Mouse (Mus musculus): ENCODE results near the gene Hacd3.
"Not testable (repeated sequence)": the region's sequence is repeated elsewhere in the genome, so short reads cannot be mapped to it uniquely, and the experiment has no call there.

The Hacd3 gene

DNA sequence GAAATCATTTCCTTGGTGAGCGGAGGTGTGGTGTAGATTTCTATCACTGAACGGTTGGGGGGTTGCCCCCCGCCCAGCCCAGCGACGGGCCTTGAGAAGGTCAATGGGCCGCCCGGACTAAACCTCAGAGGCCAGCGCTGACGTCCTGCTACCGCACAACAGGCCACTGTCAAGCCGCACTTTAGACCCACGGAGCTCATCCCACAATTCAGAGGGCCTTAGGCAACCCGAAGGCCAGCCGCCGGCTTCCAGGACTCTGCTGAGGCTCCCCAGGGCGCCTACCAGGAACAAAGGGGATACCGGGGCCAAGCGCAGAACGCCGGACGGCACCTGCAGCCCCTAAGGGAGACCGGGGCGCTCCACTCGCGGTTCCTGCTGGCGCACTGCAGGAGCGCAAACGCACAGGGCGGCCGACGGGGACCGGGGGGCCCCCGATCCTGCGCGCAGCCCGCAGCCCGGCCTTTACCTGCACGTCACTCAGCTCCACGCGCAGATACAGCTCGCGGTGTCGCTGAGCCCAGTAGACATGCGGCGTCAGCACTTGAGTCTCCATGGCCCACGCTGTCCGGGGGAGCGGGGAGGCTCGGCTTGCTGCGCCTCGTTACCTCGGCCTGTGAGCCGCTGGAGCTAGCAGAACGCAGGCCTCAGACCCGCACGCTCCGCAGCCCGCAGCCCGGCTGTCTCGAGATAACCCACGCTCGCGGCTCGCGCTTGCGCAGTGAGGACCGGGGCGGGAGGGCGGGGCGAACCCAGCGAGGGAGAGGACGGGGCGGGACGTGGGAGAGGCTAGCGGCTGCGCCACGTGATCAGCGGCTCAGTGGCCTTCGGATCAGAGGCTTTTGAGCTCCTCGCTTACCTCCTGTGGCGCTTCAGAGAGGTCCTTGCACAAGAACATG, at the start of gene Hacd3:
Gene Hacd3, minus strand, starts transcription at position 703 of the 896 bp plus-strand sequence.
- peak; percentile 79 for DNase-seq (ENCODE audit: low spot score)

DNA sequence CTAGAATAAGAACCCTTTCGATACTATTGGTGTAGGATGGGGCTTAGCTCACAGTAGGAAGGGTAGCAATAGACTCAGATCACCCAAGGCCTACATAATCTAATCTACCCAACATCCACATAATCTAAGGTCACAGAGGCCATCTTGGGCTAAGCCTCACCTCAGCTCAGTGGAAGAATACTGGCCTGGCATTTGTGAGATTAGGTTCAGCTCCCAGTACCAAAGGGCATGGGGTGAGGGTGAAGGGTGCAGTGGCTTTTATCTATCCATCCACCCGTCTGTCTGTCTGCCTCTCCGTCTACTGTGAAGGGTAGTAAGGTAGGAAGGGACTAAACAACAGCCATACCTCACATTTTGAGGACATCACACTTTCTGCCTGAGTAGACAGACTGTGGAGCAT, 49.1 kb upstream of the Hacd3 start:
- DNase-seq (ENCODE audit: low spot score) = no peak

DNA sequence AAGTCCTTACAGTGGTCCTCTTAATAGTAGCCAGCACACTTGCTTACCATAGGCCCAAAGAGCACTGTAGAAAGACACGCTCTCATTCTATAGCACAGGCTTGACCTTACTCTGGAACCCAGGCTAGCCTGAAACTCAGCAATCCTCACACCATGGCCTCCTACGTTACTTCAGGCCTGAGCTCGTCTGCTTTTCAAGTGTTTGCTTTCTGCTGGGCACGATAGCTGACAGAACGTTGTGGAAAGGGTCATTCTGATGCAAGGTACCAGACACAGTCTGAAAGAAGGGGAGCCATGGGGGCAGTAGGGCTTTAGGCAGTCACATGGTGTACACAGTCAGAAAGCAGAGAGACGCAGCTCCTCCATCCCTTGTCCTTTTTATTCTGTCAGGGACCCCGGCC, 42.8 kb upstream of the Hacd3 start:
- no peak for DNase-seq (ENCODE audit: low spot score)

DNA sequence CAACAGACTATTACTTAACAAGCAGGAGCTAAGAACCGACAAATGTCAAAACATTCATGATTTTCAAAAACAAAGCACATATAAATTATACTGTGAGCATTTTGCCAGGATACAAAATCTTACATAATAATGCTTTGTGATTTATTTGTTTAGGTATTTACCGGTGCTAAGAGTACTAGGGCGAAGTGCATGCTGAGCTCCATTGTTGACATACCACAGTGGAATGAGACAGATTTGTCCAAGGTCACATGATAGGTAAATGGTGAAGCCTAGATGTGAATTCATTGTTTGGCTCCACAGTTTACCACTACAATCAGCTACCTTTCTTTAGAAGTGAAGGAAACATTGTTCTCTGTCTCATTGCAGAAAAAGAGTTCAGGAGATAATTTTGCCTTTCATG, 29.5 kb upstream of the Hacd3 start:
- no peak for DNase-seq (ENCODE audit: low spot score)

DNA sequence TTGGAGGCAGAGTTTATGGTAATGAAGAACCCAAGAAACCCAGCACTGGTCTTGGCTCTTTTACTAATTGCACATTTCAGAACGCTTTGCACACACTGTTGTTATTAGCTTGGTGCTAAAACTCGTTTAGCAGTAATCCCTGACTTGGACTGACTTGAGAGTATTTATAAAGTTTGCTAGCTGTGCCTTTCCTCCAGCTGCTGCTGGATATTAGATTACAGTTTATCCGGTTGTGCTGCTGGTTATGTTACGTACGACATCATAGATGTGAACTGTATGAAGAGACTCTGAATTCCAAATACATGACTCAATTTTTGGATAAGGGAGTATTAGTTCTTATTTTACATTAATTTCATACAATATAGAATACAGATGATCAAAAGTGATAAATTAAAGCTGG, 27.9 kb upstream of the Hacd3 start:
- DNase-seq (ENCODE audit: low spot score) = no peak

DNA sequence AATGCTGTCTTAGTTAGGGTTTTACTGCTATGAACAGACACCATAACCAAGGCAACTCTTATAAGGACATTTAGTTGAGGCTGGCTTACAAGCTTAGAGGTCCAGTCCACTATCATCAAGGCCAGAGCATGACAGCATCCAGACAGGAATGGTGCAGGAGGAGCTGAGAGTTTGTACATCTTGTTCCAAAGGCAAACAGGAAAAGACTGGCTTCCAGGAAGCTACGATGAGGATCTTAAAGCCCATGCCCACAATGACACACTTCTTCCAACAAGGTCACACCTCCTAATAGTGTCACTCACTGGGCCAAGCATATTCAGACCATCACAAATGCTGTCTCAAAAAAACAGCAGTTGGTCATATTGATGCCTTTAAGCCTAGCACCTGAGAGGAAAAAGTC, 25.5 kb upstream of the Hacd3 start:
- no peak for DNase-seq (ENCODE audit: low spot score)

DNA sequence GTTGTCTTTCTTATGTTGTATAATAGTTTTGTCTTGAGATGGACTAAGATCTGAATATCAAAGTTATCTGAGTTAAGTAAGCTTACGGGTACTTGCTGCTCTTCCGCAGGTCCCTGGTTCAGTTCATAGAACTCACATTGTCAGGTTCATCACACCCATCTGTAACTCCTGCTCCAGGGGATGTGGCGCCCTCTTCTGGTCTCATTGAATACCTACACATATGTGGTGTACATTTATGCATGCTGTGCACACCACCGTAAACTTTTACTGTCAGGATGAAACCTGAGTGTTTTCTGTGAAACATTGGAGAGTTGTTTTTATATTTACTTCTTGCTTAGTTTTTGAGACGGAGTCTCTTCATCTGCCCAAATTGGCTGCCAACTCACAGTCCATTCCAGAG, 19.9 kb upstream of the Hacd3 start:
- DNase-seq (ENCODE audit: low spot score) = no peak

DNA sequence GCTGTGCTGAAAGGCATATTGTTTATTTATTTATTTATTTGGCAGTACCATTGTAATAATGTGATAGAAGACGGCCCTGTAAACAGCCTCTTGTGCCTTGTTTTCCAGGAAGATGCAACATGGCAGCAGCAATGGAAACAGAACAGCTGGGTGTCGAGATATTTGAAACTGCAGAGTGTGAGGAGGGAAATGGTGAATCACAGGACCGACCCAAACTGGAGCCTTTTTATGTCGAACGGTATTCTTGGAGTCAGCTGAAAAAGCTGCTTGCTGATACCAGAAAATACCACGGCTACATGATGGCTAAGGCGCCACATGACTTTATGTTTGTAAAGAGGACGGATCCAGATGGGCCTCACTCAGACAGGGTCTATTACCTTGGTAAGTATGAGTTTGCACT, 15.4 kb upstream of the Hacd3 start:
- no peak for DNase-seq (ENCODE audit: low spot score)

DNA sequence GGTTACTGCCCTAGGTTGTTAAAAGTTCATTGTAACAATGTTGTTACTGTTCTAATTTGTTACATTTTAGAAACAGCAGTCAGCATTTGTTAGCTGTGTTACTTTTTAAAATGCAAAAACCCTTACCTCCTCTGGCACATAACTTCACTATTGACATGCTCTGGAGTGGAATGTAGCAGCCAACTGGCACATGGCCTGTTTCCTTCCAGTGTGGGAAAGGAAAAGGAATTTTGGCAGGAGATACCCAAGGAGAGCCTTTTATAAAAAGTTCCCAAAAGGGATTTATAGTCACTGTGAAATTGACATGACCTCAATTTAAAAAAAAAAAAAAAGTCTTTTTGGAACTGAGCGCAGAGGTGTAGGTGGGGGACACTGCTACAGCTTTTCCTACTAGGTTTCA, 15.0 kb upstream of the Hacd3 start:
- DNase-seq (ENCODE audit: low spot score) = no peak

DNA sequence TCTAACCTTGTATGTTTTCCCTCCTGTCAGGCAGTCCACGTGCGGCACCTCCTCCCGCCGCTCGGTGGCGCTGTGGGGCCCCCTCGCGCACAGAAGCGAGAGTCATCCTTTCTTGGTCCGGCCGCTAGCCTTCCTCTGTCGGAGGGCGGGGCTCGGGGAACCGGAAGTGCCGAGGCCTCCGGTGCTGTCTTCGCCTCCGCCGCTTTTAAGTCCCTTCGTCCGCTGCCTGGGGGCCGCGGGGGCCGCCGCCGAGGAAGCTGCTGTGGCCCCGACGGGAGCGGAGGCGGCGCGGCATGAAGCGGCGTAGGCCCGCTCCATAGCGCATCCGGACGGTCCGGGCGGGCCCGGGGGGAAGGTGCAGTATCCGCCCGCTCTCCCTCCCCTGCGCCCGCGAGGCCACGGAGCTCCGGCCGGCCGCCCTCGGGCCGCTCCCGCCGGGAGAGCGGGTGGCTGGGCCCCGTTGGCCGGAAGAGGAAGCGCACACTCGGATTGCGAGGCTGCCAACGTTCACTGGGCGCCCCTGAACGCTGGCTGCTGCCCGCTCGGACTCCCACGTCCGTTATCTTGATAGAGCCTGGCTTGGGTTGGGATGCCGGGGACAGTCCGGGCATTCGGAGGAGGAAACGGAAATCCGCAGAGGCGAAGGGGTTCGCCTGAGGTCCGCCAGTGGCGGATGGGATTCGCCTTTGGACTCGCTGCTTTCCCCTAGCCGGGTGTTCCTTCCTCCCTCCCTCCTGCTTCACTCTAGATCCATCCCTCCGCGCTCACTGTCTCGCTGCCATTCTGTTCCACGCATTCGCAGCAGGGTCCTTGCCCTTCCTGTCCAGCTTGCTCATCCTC, 11.0 kb upstream of the Hacd3 start, which contains the start of gene Dpp8:
Gene Dpp8, plus strand, starts transcription at position 146 of the 840 bp plus-strand sequence.
- DNase-seq (ENCODE audit: low spot score) = peak; percentile 90

DNA sequence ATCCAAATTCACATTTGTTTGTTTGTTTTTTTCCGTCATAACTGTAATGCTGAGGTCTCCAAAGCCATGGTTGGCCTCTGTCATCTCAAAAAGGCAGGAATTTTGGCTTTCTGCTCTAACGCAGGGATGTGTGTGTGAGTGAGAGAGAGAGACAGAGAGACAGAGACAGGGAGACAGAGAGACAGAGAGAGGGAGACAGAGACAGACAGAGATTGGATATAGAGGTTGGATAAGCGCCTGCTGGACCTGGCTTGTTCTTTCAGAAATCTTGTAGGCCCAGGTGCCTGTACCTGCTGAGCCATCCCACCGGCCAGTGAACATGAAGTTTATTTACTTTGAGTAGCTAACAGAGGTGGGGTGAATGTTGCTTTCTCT, 10.4 kb upstream of the Hacd3 start:
- DNase-seq (ENCODE audit: low spot score) = no peak

DNA sequence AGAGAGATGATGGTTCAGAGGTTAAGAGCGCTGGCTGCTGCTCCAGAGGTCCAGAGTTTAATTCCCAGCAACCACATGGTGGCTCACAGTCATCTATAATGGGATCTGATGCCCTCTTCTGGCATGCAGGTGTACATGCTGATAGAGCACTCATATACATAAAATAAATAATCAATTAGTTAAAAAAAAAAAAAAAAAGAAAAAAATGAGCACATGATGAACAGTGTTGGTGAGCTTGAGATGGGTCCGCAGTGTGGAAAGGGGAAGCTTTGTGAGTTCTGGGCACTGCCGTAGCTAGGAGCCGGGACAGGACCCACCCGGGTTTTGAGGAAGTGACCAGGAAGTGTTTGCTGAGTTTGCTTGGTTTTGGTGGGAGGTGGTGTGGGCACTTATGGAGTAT, 9.9 kb upstream of the Hacd3 start:
- not testable (repeated sequence) for DNase-seq (ENCODE audit: low spot score)

DNA sequence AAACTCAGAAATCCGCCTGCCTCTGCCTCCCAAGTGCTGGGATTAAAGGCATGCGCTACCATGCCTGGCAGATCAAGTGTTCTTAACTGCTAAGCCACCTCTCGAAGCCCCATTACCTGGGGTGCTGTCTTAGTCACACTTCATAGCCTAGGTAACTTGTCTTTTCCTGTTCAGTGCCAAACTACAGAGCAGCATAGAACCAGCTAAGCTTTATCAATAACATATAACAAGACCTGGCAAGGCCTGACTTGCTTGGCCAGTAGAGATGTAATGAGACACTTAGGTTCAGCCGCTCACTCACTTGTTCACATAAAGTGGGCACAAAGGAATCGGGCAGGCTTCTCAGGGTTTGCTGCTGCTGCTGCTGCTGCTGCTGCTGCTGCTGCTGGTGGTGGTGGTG, 6.8 kb upstream of the Hacd3 start:
- DNase-seq (ENCODE audit: low spot score) = no peak

DNA sequence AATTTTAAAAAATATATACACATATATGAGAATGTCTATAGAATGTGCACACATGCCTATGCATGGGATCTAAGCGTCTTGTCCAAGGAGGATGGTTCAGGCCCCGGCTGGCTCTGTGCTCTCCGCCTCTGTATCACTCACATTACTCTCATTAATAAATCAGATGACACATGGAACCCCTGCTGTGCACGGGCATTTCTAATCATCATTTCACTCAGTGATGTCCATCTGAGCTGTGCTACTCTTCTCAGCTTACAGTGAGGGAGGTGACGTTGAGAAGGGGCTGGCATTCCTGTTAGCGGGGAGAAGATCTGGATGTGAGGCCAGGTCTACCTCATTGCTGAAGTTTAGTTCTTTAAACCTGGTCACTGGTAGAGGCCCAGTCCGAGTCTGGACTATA, 5.7 kb upstream of the Hacd3 start:
- DNase-seq (ENCODE audit: low spot score) = no peak

DNA sequence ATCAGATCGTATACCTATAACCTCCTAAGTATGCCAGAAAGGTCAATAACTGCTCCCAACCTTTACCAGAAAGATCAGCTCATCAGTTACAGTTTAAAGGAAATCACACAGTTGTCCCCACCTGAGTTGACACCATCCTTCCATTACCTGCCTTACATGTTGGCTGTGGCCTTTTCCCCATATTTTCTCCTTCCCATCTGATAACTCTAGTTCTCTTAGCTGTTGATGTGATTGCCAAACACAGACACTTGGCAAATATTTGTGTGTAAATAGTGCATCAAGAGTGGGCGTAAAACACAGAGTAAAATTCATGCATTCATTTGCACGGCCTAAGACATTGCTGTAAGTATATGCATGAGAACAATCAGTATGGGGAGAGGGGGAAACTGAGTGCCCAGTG, 2.0 kb upstream of the Hacd3 start:
- no peak for DNase-seq (ENCODE audit: low spot score)

DNA sequence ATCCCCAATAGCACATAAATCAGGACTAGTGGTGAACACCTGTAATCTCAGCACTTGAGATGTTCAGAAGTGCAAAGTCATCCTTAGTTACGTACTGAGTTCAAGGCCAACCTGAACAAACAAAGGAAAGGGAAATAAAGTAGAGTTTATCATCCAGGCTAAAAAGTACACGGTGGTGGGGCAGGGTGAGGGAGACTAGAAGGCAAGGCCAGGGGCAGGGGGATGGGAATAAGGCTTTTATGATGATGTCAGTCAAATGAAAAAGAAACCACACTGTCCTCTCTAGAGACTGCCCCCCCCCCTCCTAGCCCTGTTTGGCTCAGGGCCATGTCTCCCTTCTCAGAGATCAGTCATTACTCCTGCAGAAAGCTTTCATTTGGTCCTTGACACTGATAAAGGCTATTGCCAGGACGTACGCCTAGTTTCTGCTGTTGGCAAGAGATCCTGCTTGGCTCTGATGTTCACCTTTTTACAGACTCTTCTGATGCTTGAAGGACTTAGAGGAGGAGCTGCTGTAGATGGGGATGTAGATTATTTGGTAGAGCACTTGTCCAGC, 1.2 kb upstream of the Hacd3 start:
- no peak for DNase-seq (ENCODE audit: low spot score)

DNA sequence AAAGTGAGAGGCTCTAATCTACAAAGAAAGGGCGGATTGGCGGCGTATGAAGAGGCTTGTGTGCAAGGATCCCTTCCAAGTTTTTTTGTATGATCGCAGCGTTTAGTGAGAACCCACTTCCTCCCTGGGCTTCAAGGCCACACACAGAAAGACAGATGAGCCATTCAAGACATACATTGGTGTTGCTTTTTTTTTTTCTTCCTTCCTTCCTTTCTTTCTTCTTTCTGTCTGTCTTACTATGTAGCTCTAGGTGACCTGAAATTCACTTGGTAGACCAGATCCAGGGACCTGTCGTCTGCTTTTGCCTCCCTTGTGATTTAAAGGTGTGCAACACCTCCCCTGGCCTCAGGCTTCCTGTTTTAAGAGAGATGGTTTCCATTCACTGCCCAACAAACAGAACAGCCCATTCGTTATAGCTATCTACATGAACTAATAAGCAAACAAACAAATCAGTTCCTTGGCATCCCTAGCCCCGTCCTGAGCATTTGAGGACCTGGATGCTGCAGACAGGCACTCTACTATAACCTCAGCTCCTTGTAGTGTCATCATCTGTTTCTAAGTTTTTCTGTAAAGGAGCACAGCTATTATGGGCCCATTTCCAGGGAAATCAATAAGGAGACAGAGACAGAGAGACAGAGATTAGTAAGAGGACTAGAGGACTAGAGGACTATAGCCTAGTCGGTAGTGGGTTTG, 540 bp upstream of the Hacd3 start:
- DNase-seq (ENCODE audit: low spot score) = no peak

DNA sequence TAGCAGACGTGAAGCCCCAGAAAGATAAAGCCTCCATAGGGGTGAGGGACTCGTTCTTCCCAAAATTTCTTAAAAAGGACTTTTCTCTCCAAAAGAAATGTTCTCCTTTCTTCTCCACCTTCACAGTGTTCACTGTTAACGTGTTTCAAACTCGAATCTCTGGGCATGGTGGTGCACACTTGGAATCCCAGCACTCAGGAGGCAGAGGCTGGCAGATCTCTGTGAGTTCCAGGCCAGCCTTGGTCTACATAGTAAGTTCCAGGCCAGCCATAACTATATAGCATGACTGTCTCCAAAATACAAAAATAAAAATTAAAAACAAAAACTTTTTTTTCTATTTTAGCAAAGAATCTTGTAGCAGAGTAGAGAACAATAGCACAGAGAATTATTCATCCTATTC, 1.4 kb downstream of the Hacd3 start:
- DNase-seq (ENCODE audit: low spot score) = no peak

DNA sequence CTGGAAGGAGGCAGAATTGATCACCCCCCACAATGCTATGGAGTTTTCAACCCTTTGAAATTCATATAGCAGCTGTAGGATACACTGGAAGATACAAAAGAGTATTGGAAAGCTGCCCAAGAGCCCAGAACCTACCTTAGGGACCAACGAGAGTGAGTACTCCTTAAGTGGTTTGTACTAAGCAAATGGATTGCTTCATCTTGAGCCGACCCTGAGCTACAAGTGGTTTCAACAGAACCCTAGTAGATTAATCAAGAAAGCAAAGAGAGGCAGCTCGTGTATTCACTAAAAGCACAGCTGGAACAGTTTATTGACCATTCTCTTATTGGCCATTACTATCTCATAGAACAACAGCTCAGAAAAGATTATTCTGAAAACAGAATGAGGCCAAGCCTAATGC, 2.3 kb downstream of the Hacd3 start:
- DNase-seq (ENCODE audit: low spot score) = no peak

DNA sequence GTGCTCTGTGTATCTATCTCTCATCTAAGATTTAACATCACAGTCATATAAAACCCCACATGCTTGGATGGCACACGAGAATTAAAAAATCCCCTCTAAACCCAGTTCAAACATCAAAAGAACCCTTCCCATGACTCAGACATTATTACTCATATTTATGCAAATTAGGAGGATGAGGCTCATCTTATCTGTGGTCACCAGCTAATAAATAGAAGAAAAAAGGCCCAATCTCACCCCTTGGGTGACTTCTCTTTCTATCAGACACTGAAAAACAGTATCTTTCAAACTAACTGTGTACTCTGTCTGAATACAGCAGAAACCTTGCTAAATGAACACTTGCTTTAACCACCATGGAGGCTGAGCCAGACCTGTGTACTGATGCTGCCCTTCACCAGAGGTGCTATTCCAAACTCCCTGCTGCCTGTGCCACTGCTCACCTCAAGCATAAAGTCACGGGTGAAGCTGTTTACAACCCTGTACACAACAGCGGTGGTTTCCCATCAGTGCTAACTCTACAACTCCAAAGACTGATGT, 2.8 kb downstream of the Hacd3 start:
- DNase-seq (ENCODE audit: low spot score) = no peak

DNA sequence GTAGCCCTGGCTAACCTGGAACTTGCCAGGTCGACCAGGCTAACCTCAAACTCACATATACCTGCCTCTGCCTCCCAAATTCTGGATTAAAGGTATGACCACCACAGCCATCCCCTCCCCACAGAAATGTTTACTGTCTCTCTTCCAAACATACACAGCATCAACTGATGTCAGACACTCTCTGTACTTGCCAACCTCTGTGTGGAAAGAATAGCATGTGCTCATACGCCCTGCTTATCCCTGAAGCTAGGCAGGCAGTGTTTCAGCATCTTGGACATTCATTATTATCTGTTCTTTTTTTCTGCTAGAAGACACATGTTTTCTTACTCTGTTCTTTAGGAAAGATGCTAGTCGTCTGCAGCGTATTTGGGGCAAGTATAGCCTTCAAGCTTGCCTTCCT, 3.6 kb downstream of the Hacd3 start:
- DNase-seq (ENCODE audit: low spot score) = no peak
